Mouse (Mus musculus) layer of hippocampus, postnatal 25 days (tissue): ENCODE data around the gene Dgkq. TPM values are rescaled to one million over a fixed set of nuclear protein-coding genes. Genes with fewer than 3 reads are reported as not detected.

Experiments used
- DNase-seq, 2 experiments: peaks; one replicate each; pipeline ENCODE4 v3.0.0; 2022; ENCODE audit warnings: mixed read lengths in 2 of 2, low spot score in 1 of 2; ENCODE audit errors: extremely low spot score in 1 of 2
- total RNA-seq, 2 experiments: library from RNA; stranded (reverse); gene quantifications; 2 replicates each; pipeline ENCODE4 v1.2.3; 2021

Dgkq gene
- total RNA-seq, 2 experiments from 2014 or later = 44.5 to 54.9 TPM

- DNase-seq = no peak
These were observed 43.3 kb downstream of the Dgkq start for GRCm38 (mm10) chr5:108626050-108626660.

- DNase-seq = no peak
These were observed 47.6 kb downstream of the Dgkq start for GRCm38 (mm10) chr5:108621870-108622269.

- DNase-seq = no peak
These were observed 59.0 kb downstream of the Dgkq start for GRCm38 (mm10) chr5:108610426-108610825.

- no peak for DNase-seq
These were observed 66.9 kb downstream of the Dgkq start for GRCm38 (mm10) chr5:108602537-108602936.

- no peak for DNase-seq
These were observed 69.5 kb downstream of the Dgkq start for GRCm38 (mm10) chr5:108599923-108600322.

Other genes with a start within 250 kb of the Dgkq start
- gene Atp5k, start 235.2 kb downstream of the Dgkq start, total RNA-seq = 100 to 1,000 TPM; 299 to 306 TPM
- gene Mfsd7a, start 220.8 kb downstream of the Dgkq start, total RNA-seq = 1 to 10 TPM in 1 of 2 experiments, under 1 TPM in 1; 0.56 to 1.0 TPM
- gene Pcgf3, start 208.4 kb downstream of the Dgkq start, total RNA-seq = 10 to 100 TPM; 48.3 to 53.4 TPM
- 100 to 1,000 TPM; 519 to 570 TPM for gene Cplx1, start 119.6 kb downstream of the Dgkq start, total RNA-seq
- gene Gak, start 39.9 kb downstream of the Dgkq start, total RNA-seq = 100 to 1,000 TPM in 1 of 2 experiments, 10 to 100 TPM in 1; 95.7 to 103 TPM
- 10 to 100 TPM; 39.6 to 47.4 TPM for gene Tmem175, start 39.9 kb downstream of the Dgkq start, total RNA-seq
- gene Idua, start 9.3 kb downstream of the Dgkq start, total RNA-seq = 10 to 100 TPM; 10.4 to 19.6 TPM
- 1 to 10 TPM; 1.2 to 1.6 TPM for gene Slc26a1, start 5.9 kb upstream of the Dgkq start, total RNA-seq
- gene Fgfrl1, start 22.7 kb upstream of the Dgkq start, total RNA-seq = 10 to 100 TPM; 23.5 to 31.4 TPM
- not detected for gene Rnf212, start 105.3 kb upstream of the Dgkq start, total RNA-seq
- gene Tmed11, start 125.7 kb upstream of the Dgkq start, total RNA-seq = not detected
- not detected for gene Vmn2r8, start 139.2 kb upstream of the Dgkq start, total RNA-seq
- not detected for gene Vmn2r9, start 182.9 kb upstream of the Dgkq start, total RNA-seq